Mouse (Mus musculus): ENCODE results near the gene Nrtn.

DNA sequence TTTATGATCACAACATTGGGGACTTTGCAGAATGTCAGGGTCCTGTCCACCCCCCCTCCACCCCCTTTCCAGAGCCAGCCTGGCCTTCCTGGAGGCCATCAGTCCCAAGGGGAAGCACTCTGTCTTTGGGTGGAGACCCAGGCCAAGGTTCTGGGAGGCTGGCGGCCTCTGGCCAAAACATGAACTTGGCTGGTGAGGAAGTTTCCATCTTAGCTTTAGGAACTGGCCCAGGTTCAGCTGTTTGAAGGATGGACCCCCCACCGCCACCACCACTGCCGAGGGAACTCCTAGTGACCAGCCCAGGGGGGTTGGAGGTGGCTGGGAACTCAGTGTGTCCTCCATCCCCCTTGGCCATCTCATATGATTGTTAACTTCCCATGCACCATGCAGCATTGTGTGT, 3.7 kb upstream of the Nrtn start:
- no peak for TF ChIP-seq POLR2A (IDR thresholded peaks at IDR 0.05; ENCODE audit: low read depth, low read length)
- TF ChIP-seq CTCF (conservative IDR thresholded peaks at IDR 0.05; ENCODE audit: insufficient read depth, insufficient read length, low read depth, low read length), result no peak

All from kidney, adult 2 months (tissue).